Mouse (Mus musculus) intestine, postnatal 0 days (tissue): ENCODE measurements at regions not wholly inside any gene's neighbourhood (a gene's known extent, or its start where the extent isn't known, plus 50 kb on each side); places are given as distances from the start of the nearest gene placed in this dataset.

Experiments used
- ATAC-seq: fragments of 200-750 bp; cut with Nextera tagmentation; 2 replicates; pipeline ENCODE4 v1.8.0; 2017; ENCODE audit warnings: mild to moderate bottlenecking, moderate TSS enrichment, moderate library complexity
- H3K27ac ChIP-seq: fragments of 300-500 bp; sonication (generic); 2 replicates; pipeline ENCODE4 v1.5.1; 2014; ENCODE audit warnings: mild to moderate bottlenecking, low read depth, low read length, moderate library complexity
- H3K27me3 ChIP-seq: fragments of 300-500 bp; sonication (generic); replicated peaks from 2 replicates; pipeline ENCODE4 v1.6.1; 2014; ENCODE audit warnings: low read length, mixed read lengths; ENCODE audit not compliant: control insufficient read depth, insufficient read depth
- H3K36me3 ChIP-seq: fragments of 300-500 bp; sonication (generic); 2 replicates; pipeline ENCODE4 v1.6.1; 2014; ENCODE audit warnings: mild to moderate bottlenecking, moderate library complexity; ENCODE audit not compliant: control insufficient read depth, insufficient read depth
- H3K4me1 ChIP-seq: fragments of 300-500 bp; sonication (generic); replicated peaks from 2 replicates; pipeline ENCODE4 v1.6.1; 2014; ENCODE audit warnings: antibody characterized with exemption, low read length, mixed read lengths; ENCODE audit not compliant: control insufficient read depth, insufficient read depth
- H3K4me2 ChIP-seq: fragments of 300-500 bp; sonication (generic); replicated peaks from 2 replicates; pipeline ENCODE4 v1.6.1; 2014; ENCODE audit warnings: low read depth, mild to moderate bottlenecking, moderate library complexity
- H3K4me3 ChIP-seq: fragments of 300-500 bp; sonication (generic); 2 replicates; pipeline ENCODE4 v1.5.1; 2014; ENCODE audit warnings: low read depth, low read length
- H3K9ac ChIP-seq: fragments of 300-500 bp; sonication (generic); 2 replicates; pipeline ENCODE4 v1.6.1; 2014; ENCODE audit warnings: mild to moderate bottlenecking, low read depth, low read length
- H3K9me3 ChIP-seq: fragments of 300-500 bp; sonication (generic); 2 replicates; pipeline ENCODE4 v1.6.1; 2016; ENCODE audit warnings: mixed run types; ENCODE audit not compliant: control insufficient read depth
- CTCF ChIP-seq: sonication (generic); IDR thresholded peaks from 2 replicates; pipeline ENCODE4 v1.5.1; 2016; ENCODE audit warnings: low read depth, mild to moderate bottlenecking, control low read depth, antibody characterized with exemption, moderate library complexity
- WGBS: fragments of 180-500 bp; shearing (Covaris S2); extraction: QIAGEN DNeasy Blood & Tissue Kit; methylation state at CpG from one replicate; pipeline ENCODE4 v1.1.7; 2014; 5-methylcytosine and 5-hydroxymethylcytosine counted together

DNA sequence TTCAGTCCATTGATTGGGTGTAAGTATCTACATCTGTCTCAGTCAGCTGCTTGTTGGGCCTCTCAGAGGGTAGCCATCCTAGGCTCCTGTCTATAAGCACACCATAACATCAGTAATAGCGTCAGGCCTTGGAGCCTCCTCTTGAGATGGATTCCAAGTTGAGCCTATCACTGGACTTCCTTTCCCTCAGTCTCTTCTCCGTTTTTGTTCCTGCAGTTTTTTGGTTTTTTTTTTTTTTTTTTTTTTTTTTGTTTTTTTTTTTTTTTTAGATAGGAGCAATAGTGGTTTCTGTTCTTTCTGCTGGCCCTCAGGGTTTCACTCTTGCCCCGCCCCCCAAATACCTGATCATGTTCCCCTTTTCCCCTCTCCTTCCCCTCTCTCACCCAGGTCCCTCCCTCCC, 80.6 kb upstream of the Dph5 start:
- WGBS: 58% methylated on average over 3 of the region's 3 CpGs

GRCm38 (mm10) chr3:115815168-115815567, 72.5 kb upstream of the Dph5 start:
- TF ChIP-seq CTCF: no peak
- Histone ChIP-seq H3K9ac (no peak overlapping the region), H3K27me3 (no peaks in the 10 kb centered on the region), H3K9me3 (no peaks in the 10 kb centered on the region), H3K4me3 (no peak overlapping the region), H3K4me1 (no peaks in the 10 kb centered on the region), H3K4me2 (no peak overlapping the region), H3K27ac (peak overlapping the region; percentile 35), H3K36me3 (no peaks in the 10 kb centered on the region)
- ATAC-seq: no peak
- WGBS: 64% methylated on average over 4 of the region's 4 CpGs

More for the DNA sequence above, 80.6 kb upstream of the Dph5 start:
- no peaks in the 10 kb centered on the region for H3K9me3 ChIP-seq
- no peak for ATAC-seq
- no peak for TF ChIP-seq CTCF
- H3K4me2 ChIP-seq: no peak overlapping the region
- no peak overlapping the region for H3K27ac ChIP-seq
- H3K27me3 ChIP-seq: no peaks in the 10 kb centered on the region
- no peaks in the 10 kb centered on the region for H3K36me3 ChIP-seq
- no peaks in the 10 kb centered on the region for H3K4me1 ChIP-seq
- no peak overlapping the region for H3K4me3 ChIP-seq
- H3K9ac ChIP-seq: no peak overlapping the region

- 45% methylated on average over 12 of the region's 12 CpGs for WGBS
- Histone ChIP-seq H3K9me3 (no peaks in the 10 kb centered on the region), H3K27me3 (no peaks in the 10 kb centered on the region), H3K4me2 (no peak overlapping the region), H3K4me3 (no peak overlapping the region), H3K4me1 (no peaks in the 10 kb centered on the region), H3K9ac (no peak overlapping the region), H3K27ac (peak overlapping the region; percentile 28; the same call in 1 of the 2 replicates), H3K36me3 (no peaks in the 10 kb centered on the region)
- no peak for ATAC-seq
- TF ChIP-seq CTCF: no peak
These were observed 72.0 kb upstream of the Dph5 start for GRCm38 (mm10) chr3:115815571-115816156.

GRCm38 (mm10) chr3:115816328-115817160, 71.1 kb upstream of the Dph5 start:
- peak overlapping the region; percentile 35 for H3K27ac ChIP-seq
- ATAC-seq: no peak
- H3K4me1 ChIP-seq: no peaks in the 10 kb centered on the region
- no peak overlapping the region for H3K4me3 ChIP-seq
- H3K9me3 ChIP-seq: no peaks in the 10 kb centered on the region
- H3K4me2 ChIP-seq: no peak overlapping the region
- 82% methylated on average over 6 of the region's 6 CpGs for WGBS
- no peak overlapping the region for H3K9ac ChIP-seq
- no peaks in the 10 kb centered on the region for H3K27me3 ChIP-seq
- H3K36me3 ChIP-seq: no peaks in the 10 kb centered on the region
- no peak for TF ChIP-seq CTCF

GRCm38 (mm10) chr3:115817771-115818170, 69.9 kb upstream of the Dph5 start:
- Histone ChIP-seq H3K4me1 (no peaks in the 10 kb centered on the region), H3K4me2 (no peak overlapping the region), H3K27me3 (no peaks in the 10 kb centered on the region), H3K36me3 (no peaks in the 10 kb centered on the region), H3K4me3 (no peak overlapping the region), H3K9me3 (no peaks in the 10 kb centered on the region), H3K27ac (no peak overlapping the region), H3K9ac (no peak overlapping the region)
- no peak for TF ChIP-seq CTCF
- 92% methylated on average over 5 of the region's 5 CpGs for WGBS
- no peak for ATAC-seq

DNA sequence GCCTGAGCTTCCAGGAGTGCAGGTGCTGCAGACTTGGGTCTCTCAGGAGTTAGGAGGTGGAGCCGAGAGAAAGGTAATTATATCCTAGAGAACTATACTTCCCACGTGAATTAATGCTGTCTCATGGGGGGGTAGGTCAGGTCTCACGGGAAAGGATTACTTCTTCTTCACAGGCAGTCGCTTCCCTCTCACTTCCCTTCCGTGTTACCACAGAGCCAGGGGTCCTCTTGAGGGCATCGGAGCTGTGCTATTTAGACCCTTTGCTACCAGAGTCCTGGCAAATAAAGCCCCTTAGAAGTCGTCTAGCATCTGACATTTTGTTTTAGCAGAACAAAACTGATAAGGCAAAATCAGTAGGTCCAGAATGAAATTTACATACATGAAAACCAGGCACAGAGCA, 68.9 kb upstream of the Dph5 start:
- TF ChIP-seq CTCF: no peak
- no peak overlapping the region for H3K9ac ChIP-seq
- no peak overlapping the region for H3K27ac ChIP-seq
- ATAC-seq: no peak
- no peaks in the 10 kb centered on the region for H3K9me3 ChIP-seq
- no peaks in the 10 kb centered on the region for H3K27me3 ChIP-seq
- H3K4me1 ChIP-seq: no peaks in the 10 kb centered on the region
- H3K4me3 ChIP-seq: no peak overlapping the region
- no peak overlapping the region for H3K4me2 ChIP-seq
- 62% methylated on average over 7 of the region's 7 CpGs for WGBS
- H3K36me3 ChIP-seq: no peaks in the 10 kb centered on the region
